Mouse (Mus musculus) forebrain, embryonic 15.5 days (tissue): ENCODE measurements at regions not wholly inside any gene's neighbourhood (a gene's known extent, or its start where the extent isn't known, plus 50 kb on each side); places are given as distances from the start of the nearest gene placed in this dataset.

Experiments used
- ATAC-seq: fragments of 200-750 bp; cut with Nextera tagmentation; replicated peaks from 2 replicates; pipeline ENCODE4 v1.8.0; 2017; ENCODE audit warnings: mild to moderate bottlenecking, moderate TSS enrichment, moderate library complexity
- H3K27ac ChIP-seq: fragments of 300-500 bp; sonication (generic); replicated peaks from 2 replicates; pipeline ENCODE4 v1.5.1; 2015; ENCODE audit warnings: mild to moderate bottlenecking, inconsistent platforms
- H3K27me3 ChIP-seq: fragments of 300-500 bp; sonication (generic); 2 replicates; pipeline ENCODE4 v1.6.1; 2015; ENCODE audit warnings: inconsistent platforms
- H3K36me3 ChIP-seq: fragments of 300-500 bp; sonication (generic); 2 replicates; pipeline ENCODE4 v1.6.1; 2015; ENCODE audit warnings: mild to moderate bottlenecking, inconsistent platforms
- H3K4me1 ChIP-seq: fragments of 300-500 bp; sonication (generic); 2 replicates; pipeline ENCODE4 v1.6.1; 2015; ENCODE audit warnings: inconsistent platforms
- H3K4me2 ChIP-seq: fragments of 300-500 bp; sonication (generic); replicated peaks from 2 replicates; pipeline ENCODE4 v1.6.1; 2015; ENCODE audit warnings: mild to moderate bottlenecking, inconsistent platforms
- H3K4me3 ChIP-seq: fragments of 300-500 bp; sonication (generic); 2 replicates; pipeline ENCODE4 v1.5.1; 2015; ENCODE audit warnings: mild to moderate bottlenecking, inconsistent platforms
- H3K9ac ChIP-seq: fragments of 300-500 bp; sonication (generic); replicated peaks from 2 replicates; pipeline ENCODE4 v1.6.1; 2015; ENCODE audit warnings: mild to moderate bottlenecking, inconsistent platforms
- H3K9me3 ChIP-seq: fragments of 300-500 bp; sonication (generic); 2 replicates; pipeline ENCODE4 v1.6.1; 2016; ENCODE audit warnings: inconsistent platforms
- WGBS: fragments of 180-500 bp; shearing (Covaris S2); methylation state at CpG from one replicate; pipeline ENCODE4 v1.1.7; 2015; ENCODE audit warnings: mixed read lengths; 5-methylcytosine and 5-hydroxymethylcytosine counted together

DNA sequence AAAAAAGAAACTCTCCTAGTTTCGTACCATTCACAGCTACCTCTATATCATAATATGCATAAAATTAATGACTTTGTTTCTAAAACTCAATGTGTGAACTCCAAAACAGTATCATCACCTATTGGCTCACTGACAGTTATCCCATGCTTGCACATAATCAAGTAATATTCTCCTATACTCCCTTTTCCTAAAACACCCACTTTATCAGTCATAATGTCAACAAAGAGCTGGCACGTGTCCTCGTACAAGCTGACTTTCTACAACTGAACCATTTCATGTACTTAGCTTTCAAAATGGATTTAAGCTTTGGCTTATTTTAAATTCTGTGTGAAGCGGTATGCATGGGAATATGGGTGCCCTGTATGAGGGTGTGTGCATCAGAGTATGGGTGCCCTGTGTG is 58.0 kb upstream of the Golim4 start:
- WGBS: 90% methylated on average over 4 of the region's 4 CpGs
- Histone ChIP-seq H3K4me2 (no peak overlapping the region), H3K9ac (no peak overlapping the region), H3K4me3 (no peak overlapping the region), H3K4me1 (no peaks in the 10 kb centered on the region), H3K36me3 (no peaks in the 10 kb centered on the region), H3K27me3 (no peaks in the 10 kb centered on the region), H3K27ac (no peak overlapping the region), H3K9me3 (no peaks in the 10 kb centered on the region)
- no peak for ATAC-seq

DNA sequence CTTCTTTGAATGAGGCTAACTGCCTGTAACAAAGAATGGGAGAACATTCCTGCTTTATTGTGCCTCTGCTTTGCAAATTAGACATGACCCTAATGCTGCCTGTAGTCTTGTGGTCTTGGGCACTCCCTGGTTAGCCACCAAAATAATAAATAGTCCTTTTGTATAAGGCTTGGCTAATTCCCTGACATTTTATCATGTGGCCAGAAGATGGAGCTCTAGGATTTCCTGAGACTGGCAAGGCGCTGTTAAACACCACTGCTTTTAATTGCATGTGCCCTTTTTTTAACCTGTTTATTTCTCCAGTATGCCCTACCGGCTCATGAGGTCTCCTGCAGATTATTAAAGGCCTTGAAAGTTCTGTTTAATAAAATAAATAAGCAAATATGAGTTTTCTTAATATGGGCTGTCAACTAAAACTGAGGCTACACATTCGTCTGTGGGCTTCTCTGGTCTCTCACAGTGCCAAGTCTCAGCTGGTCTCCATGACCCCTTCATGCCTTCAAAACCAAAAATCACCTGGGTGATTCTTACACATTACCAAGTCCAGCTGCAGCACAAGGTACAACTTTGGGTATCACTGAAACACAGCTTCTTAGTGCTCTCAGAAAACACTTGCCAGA is 51.9 kb upstream of the Golim4 start:
- H3K9ac ChIP-seq: no peak overlapping the region
- no peak overlapping the region for H3K4me2 ChIP-seq
- no peaks in the 10 kb centered on the region for H3K9me3 ChIP-seq
- 27% methylated on average over 3 of the region's 3 CpGs for WGBS
- no peaks in the 10 kb centered on the region for H3K27me3 ChIP-seq
- no peaks in the 10 kb centered on the region for H3K36me3 ChIP-seq
- no peaks in the 10 kb centered on the region for H3K4me1 ChIP-seq
- H3K27ac ChIP-seq: no peak overlapping the region
- no peak overlapping the region for H3K4me3 ChIP-seq
- ATAC-seq: peak; percentile 84
